Mouse (Mus musculus): ENCODE measurements at regions not wholly inside any gene's neighbourhood (a gene's known extent, or its start where the extent isn't known, plus 50 kb on each side); places are given as distances from the start of the nearest gene placed in this dataset.

GRCm38 (mm10) chr1:22222836-22223235 lies 261.1 kb upstream of the Kcnq5 start:
- ChIA-PET POLR2A (no interaction called here), CTCF (no interaction called here)

- ChIA-PET CTCF (no interaction called here), POLR2A (no interaction called here)
Measured at GRCm38 (mm10) chr1:22211795-22212194, 250.1 kb upstream of the Kcnq5 start.

GRCm38 (mm10) chr1:22211232-22211631 lies 249.5 kb upstream of the Kcnq5 start:
- ChIA-PET CTCF (interaction anchor here in 1 of 4 experiments (0.7 kb wide), 1 partner anchor 17 kb away, joined by 6 read pairs; no protein-coding TSS in a partner anchor), POLR2A (no interaction called here)

GRCm38 (mm10) chr1:22210621-22211020 lies 248.9 kb upstream of the Kcnq5 start:
- ChIA-PET POLR2A (no interaction called here), CTCF (interaction anchor here in 1 of 4 experiments (0.7 kb wide), 1 partner anchor 18 kb away, joined by 6 read pairs; no protein-coding TSS in a partner anchor)

GRCm38 (mm10) chr1:22208287-22208686 lies 246.5 kb upstream of the Kcnq5 start:
- POLR2A ChIA-PET: no interaction called here
- CTCF ChIA-PET: interaction anchor here in 1 of 4 experiments (0.5 kb wide), 1 partner anchor 105 kb away, joined by 8 read pairs; no protein-coding TSS in a partner anchor

- CTCF ChIA-PET: no interaction called here
- POLR2A ChIA-PET: no interaction called here
Measured at GRCm38 (mm10) chr1:22206935-22207334, 245.2 kb upstream of the Kcnq5 start.

GRCm38 (mm10) chr1:22167621-22168181 lies 206.0 kb upstream of the Kcnq5 start:
- ChIA-PET CTCF (no interaction called here), POLR2A (no interaction called here)

GRCm38 (mm10) chr1:22136571-22137122 lies 174.9 kb upstream of the Kcnq5 start:
- CTCF ChIA-PET: no interaction called here

GRCm38 (mm10) chr1:22118266-22118772 lies 156.6 kb upstream of the Kcnq5 start:
- ChIA-PET CTCF (no interaction called here), POLR2A (no interaction called here)

More at GRCm38 (mm10) chr1:22136571-22137122, 174.9 kb upstream of the Kcnq5 start:
- POLR2A ChIA-PET: no interaction called here

- CTCF ChIA-PET: no interaction called here
- POLR2A ChIA-PET: no interaction called here
Measured at GRCm38 (mm10) chr1:22116466-22116865, 154.7 kb upstream of the Kcnq5 start.

GRCm38 (mm10) chr1:22105496-22105895 lies 143.8 kb upstream of the Kcnq5 start:
- ChIA-PET POLR2A (no interaction called here), CTCF (interaction anchor here in 1 of 4 experiments (0.5 kb wide), 1 partner anchor 242 kb away, joined by 6 read pairs; no protein-coding TSS in a partner anchor)

- ChIA-PET POLR2A (no interaction called here), CTCF (no interaction called here)
Measured at GRCm38 (mm10) chr1:22071405-22072117, 109.8 kb upstream of the Kcnq5 start.

GRCm38 (mm10) chr1:22070028-22070427 lies 108.3 kb upstream of the Kcnq5 start:
- POLR2A ChIA-PET: interaction anchor here in 1 of 4 experiments (1.1 kb wide), 1 partner anchor 17 kb away, joined by 4 read pairs; no protein-coding TSS in a partner anchor
- CTCF ChIA-PET: no interaction called here
